Mouse (Mus musculus) cerebellum, adult 2 months (tissue): ENCODE data around the gene A130010J15Rik.

ENCODE experiments used
- CTCF ChIP-seq: fragments of 200-500 bp; IDR thresholded peaks from 2 replicates; pipeline ENCODE4 v1.5.1; 2011; ENCODE audit warnings: low read depth, mild to moderate bottlenecking, control low read depth, low read length, moderate library complexity, borderline replicate concordance; ENCODE audit not compliant: insufficient read depth
- POLR2A ChIP-seq: fragments of 200-500 bp; IDR thresholded peaks from 2 replicates; pipeline ENCODE4 v1.6.1; 2011; ENCODE audit warnings: low read length, control low read depth, borderline replicate concordance; ENCODE audit not compliant: insufficient read depth

DNA sequence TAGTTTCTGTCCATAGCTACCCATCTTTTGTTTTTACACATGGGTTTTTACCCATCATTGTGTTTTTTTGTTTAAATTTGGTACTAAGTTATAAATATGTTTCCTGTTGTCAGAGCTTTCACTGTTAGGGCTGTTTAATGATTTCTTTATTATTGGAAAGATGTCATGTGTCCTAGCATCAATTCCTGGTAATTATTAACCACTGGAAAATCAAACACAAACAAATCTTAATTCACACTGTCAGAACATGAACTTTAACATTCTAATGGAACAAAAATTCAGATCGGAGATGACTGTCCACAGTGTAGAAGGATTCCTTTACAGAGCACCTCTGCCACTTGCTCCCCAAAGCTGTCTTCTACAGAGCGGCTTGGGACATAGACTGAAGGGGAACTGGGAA is 37.6 kb downstream of the A130010J15Rik start:
- no peak for TF ChIP-seq CTCF
- no peak for TF ChIP-seq POLR2A
